Comparison of ENCODE assay signal across 1 mouse cellular context in the genomic region with DNA sequence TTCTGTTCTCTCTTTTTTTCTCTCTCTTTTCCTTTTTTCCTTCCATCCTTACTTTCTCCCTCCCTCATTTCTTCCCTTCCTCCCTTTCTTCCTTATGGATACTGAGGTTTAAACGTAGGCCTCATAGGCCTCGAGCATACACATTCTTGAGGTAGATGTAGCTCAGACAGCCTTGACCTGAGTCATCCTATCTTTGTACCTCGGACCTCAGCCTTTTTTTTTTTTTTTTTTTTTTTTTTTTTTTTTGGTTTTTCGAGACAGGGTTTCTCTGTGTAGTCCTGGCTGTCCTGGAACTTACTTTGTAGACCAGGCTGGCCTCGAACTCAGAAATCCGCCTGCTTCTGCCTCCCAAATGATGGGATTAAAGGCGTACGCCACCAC.
TF ChIP-seq lines count a peak whose summit lies in the region.

No protein-coding gene starts in this region.

TF ChIP-seq in MEL, 35 proteins besides CTCF, POLR2A, EP300 and RAD21:
- peak; percentile 82 for TF ChIP-seq ZNF384 (IDR thresholded peaks at IDR 0.05; ENCODE audit: low read depth, low read length)
